Comparison of ENCODE assay signal across 13 mouse cellular contexts in the genomic region with DNA sequence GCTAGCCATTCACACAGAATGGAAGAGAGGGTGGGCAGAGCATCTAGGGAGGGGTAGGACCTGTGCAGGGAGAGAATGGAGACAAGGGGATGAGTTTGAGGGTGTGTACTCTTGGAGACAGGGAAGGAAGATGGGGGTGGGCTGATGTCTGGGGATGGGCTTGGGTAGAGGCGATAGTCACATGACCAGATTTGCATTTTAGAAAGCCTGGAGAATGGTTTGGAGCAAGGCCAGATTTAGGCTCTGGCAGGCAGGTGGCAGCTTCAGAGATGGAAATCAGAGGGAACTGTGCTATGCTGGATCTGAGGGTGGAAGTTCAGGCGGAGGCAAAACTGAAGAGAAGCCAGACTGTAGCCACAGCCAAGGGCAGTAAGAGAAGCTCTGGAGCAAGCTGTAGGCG. TPM values are rescaled to one million over a fixed set of nuclear protein-coding genes. Genes with fewer than 3 reads are reported as not detected.
A peak's percentile ranks its signal among the peaks of the same experiment; 100 is the strongest.
DNase-seq lines count a peak whose midpoint lies in the region; ATAC-seq and TF ChIP-seq lines count a peak whose summit lies in the region.
"Had no signal": no experiment of that assay in that cellular context is flagged by ENCODE, and none has a peak within 500 bp of the region (broad histone marks: within the 10 kb centered on the region; RNA-seq: fewer than 3 reads in every experiment).

No protein-coding gene starts in this region.

- peak overlapping the region; percentile 73 for H3K27ac ChIP-seq in forebrain, embryonic 12.5 days
- no peak overlapping the region for H3K27ac ChIP-seq in forebrain, embryonic 10.5 days
- peak overlapping the region; percentile 87 for H3K27ac ChIP-seq in ES-Bruce4 (ENCODE audit: insufficient read depth, low read length)
- H3K27ac ChIP-seq in forebrain, embryonic 15.5 days (replicated peaks) = peak overlapping the region; percentile 85
- no peak overlapping the region for H3K27ac ChIP-seq in midbrain, embryonic 11.5 days (ENCODE audit: low read depth, low read length)
- H3K27ac ChIP-seq: heart, adult 2 months; limb, embryonic 10.5 days; liver, embryonic 15.5 days had no signal

- H3K27me3 ChIP-seq in forebrain, embryonic 12.5 days = no peaks in the 10 kb centered on the region
- no peaks in the 10 kb centered on the region for H3K27me3 ChIP-seq in forebrain, embryonic 10.5 days (ENCODE audit: poor library complexity, severe bottlenecking)
- H3K27me3 ChIP-seq in ES-Bruce4 (ENCODE audit: control insufficient read depth, insufficient read depth, low read length, poor library complexity, severe bottlenecking) = no peaks in the 10 kb centered on the region
- no peaks in the 10 kb centered on the region for H3K27me3 ChIP-seq in forebrain, embryonic 15.5 days
- no peaks in the 10 kb centered on the region for H3K27me3 ChIP-seq in midbrain, embryonic 11.5 days (ENCODE audit: control insufficient read depth, insufficient read depth, low read length)
- H3K27me3 ChIP-seq: liver, embryonic 15.5 days; Patski had no signal

- TF ChIP-seq POLR2A in ES-Bruce4 (IDR thresholded peaks at IDR 0.05; ENCODE audit: insufficient read depth, low read length) = no peak

- DNase-seq in forebrain, embryonic 10.5 days (ENCODE audit: extremely low spot score, low spot score) = no peak
- DNase-seq in midbrain, embryonic 11.5 days (ENCODE audit: low spot score, missing footprints) = no peak
- DNase-seq in frontal cortex, postnatal 25 days (ENCODE audit: low spot score in 2 of 2) = no peak
- DNase-seq in lung, postnatal 36 days = no peak
- no peak for DNase-seq in testis, postnatal 14 days (ENCODE audit: low spot score)
- DNase-seq: heart, adult 2 months; kidney, adult 2 months had no signal

- ATAC-seq in forebrain, embryonic 12.5 days (ENCODE audit: low FRiP score) = peak; percentile 78
- ATAC-seq in forebrain, embryonic 15.5 days (replicated peaks) = peak; percentile 90
- peak; percentile 40; the same call in 1 of the 2 replicates for ATAC-seq in midbrain, embryonic 11.5 days (ENCODE audit: low FRiP score)
- ATAC-seq: Patski had no signal

- peaks cover 18% of the 10 kb centered on the region for H3K4me1 ChIP-seq in forebrain, embryonic 12.5 days
- peaks cover 22% of the 10 kb centered on the region for H3K4me1 ChIP-seq in forebrain, embryonic 10.5 days
- H3K4me1 ChIP-seq in ES-Bruce4 (ENCODE audit: control insufficient read depth, insufficient read depth, low read length) = peaks cover 19% of the 10 kb centered on the region
- H3K4me1 ChIP-seq in forebrain, embryonic 15.5 days = peaks cover 33% of the 10 kb centered on the region
- peaks cover 11% of the 10 kb centered on the region for H3K4me1 ChIP-seq in midbrain, embryonic 11.5 days (ENCODE audit: control insufficient read depth, insufficient read depth, low read length)
- H3K4me1 ChIP-seq: liver, embryonic 15.5 days had no signal

- peak overlapping the region; percentile 29; the same call in 1 of the 2 replicates for H3K9ac ChIP-seq in forebrain, embryonic 12.5 days
- no peak overlapping the region for H3K9ac ChIP-seq in ES-Bruce4 (ENCODE audit: low read depth, poor library complexity, severe bottlenecking)
- H3K9ac ChIP-seq in forebrain, embryonic 15.5 days (replicated peaks) = 0 out of 2 replicates have a peak overlapping the region, but pooled peaks have one; percentile 2
- H3K9ac ChIP-seq in midbrain, embryonic 11.5 days (ENCODE audit: low read length) = no peak overlapping the region
- H3K9ac ChIP-seq: liver, embryonic 15.5 days had no signal

- 51% methylated on average over 3 of the region's 3 CpGs for WGBS in forebrain, embryonic 12.5 days
- 65% methylated on average over 3 of the region's 3 CpGs for WGBS in forebrain, embryonic 10.5 days
- WGBS in forebrain, embryonic 15.5 days = 12% methylated on average over 3 of the region's 3 CpGs
- 54% methylated on average over 3 of the region's 3 CpGs for WGBS in midbrain, embryonic 11.5 days

- H3K9me3 ChIP-seq in forebrain, embryonic 12.5 days = no peaks in the 10 kb centered on the region
- H3K9me3 ChIP-seq in forebrain, embryonic 10.5 days = no peaks in the 10 kb centered on the region
- H3K9me3 ChIP-seq in ES-Bruce4 (replicated peaks; ENCODE audit: control insufficient read depth, insufficient read depth, low read length, poor library complexity, severe bottlenecking) = no peaks in the 10 kb centered on the region
- no peaks in the 10 kb centered on the region for H3K9me3 ChIP-seq in forebrain, embryonic 15.5 days
- H3K9me3 ChIP-seq in midbrain, embryonic 11.5 days (ENCODE audit: control insufficient read depth, low read length) = no peaks in the 10 kb centered on the region
- H3K9me3 ChIP-seq: limb, embryonic 10.5 days; liver, embryonic 15.5 days had no signal

- no peak for TF ChIP-seq CTCF in ES-Bruce4 (IDR thresholded peaks at IDR 0.05; ENCODE audit: low read depth, low read length)

- peaks cover 8% of the 10 kb centered on the region for H3K36me3 ChIP-seq in forebrain, embryonic 12.5 days (replicated peaks)
- no peaks in the 10 kb centered on the region; the same call in 1 of the 2 replicates for H3K36me3 ChIP-seq in forebrain, embryonic 10.5 days (replicated peaks)
- H3K36me3 ChIP-seq in ES-Bruce4 (ENCODE audit: control insufficient read depth, insufficient read depth, low read length, poor library complexity, severe bottlenecking) = no peaks in the 10 kb centered on the region
- 0 out of 2 replicates have a peak, but pooled peaks cover 6% of the 10 kb centered on the region for H3K36me3 ChIP-seq in forebrain, embryonic 15.5 days
- H3K36me3 ChIP-seq in midbrain, embryonic 11.5 days (ENCODE audit: control insufficient read depth, insufficient read depth, low read length) = no peaks in the 10 kb centered on the region

- no peak overlapping the region for H3K4me2 ChIP-seq in forebrain, embryonic 12.5 days
- no peak overlapping the region; the same call in 1 of the 2 replicates for H3K4me2 ChIP-seq in forebrain, embryonic 15.5 days (replicated peaks)
- no peak overlapping the region for H3K4me2 ChIP-seq in midbrain, embryonic 11.5 days
- H3K4me2 ChIP-seq: liver, embryonic 15.5 days had no signal

- peak; percentile 61; the same call in 1 of the 2 replicates for TF ChIP-seq EP300 in ES-Bruce4 (IDR thresholded peaks at IDR 0.05; ENCODE audit: insufficient read depth, low read depth, low read length)

- no peak overlapping the region for H3K4me3 ChIP-seq in forebrain, embryonic 12.5 days (replicated peaks)
- H3K4me3 ChIP-seq in forebrain, embryonic 10.5 days = no peak overlapping the region
- H3K4me3 ChIP-seq in ES-Bruce4 (ENCODE audit: low read depth, low read length) = no peak overlapping the region
- H3K4me3 ChIP-seq in forebrain, embryonic 15.5 days = no peak overlapping the region
- H3K4me3 ChIP-seq in midbrain, embryonic 11.5 days (ENCODE audit: low read depth, low read length) = no peak overlapping the region
- H3K4me3 ChIP-seq: heart, adult 2 months; limb, embryonic 10.5 days; liver, embryonic 15.5 days had no signal

RNA-seq across cellular contexts. Expression of a gene that starts 15.8 kb away (rescaled TPM):
- 30.6 and 31.3 TPM in 2 replicates for polyA plus RNA-seq in forebrain, embryonic 12.5 days (2016; fragmentation: Nextera tagmentation; extraction: Ambion mirVana)
- 18.3 and 19.1 TPM in 2 replicates for polyA plus RNA-seq in forebrain, embryonic 10.5 days (2016; fragmentation: Nextera tagmentation; extraction: Ambion mirVana)
- 42.7 and 52.9 TPM in 2 replicates for polyA plus RNA-seq in ES-Bruce4 (2011; ENCODE audit: insufficient read depth, insufficient read length, low read depth, missing spikeins)
- 31.3 and 33.2 TPM in 2 replicates for polyA plus RNA-seq in forebrain, embryonic 15.5 days (2015; fragmentation: Nextera tagmentation; extraction: Ambion mirVana)
- 22.4 and 22.7 TPM in 2 replicates for polyA plus RNA-seq in midbrain, embryonic 11.5 days (2014; fragmentation: Nextera tagmentation; extraction: Ambion mirVana)

RNA-seq across cellular contexts. Expression of a gene that starts 56.7 kb away (rescaled TPM):
- polyA plus RNA-seq in forebrain, embryonic 12.5 days (2016; fragmentation: Nextera tagmentation; extraction: Ambion mirVana) = 2.6 and 2.7 TPM in 2 replicates
- polyA plus RNA-seq in forebrain, embryonic 10.5 days (2016; fragmentation: Nextera tagmentation; extraction: Ambion mirVana) = 2.1 and 2.3 TPM in 2 replicates
- 19.5 and 32.8 TPM in 2 replicates for polyA plus RNA-seq in ES-Bruce4 (2011; ENCODE audit: insufficient read depth, insufficient read length, low read depth, missing spikeins)
- 9.8 and 10.6 TPM in 2 replicates for polyA plus RNA-seq in forebrain, embryonic 15.5 days (2015; fragmentation: Nextera tagmentation; extraction: Ambion mirVana)
- 0.62 and 1.1 TPM in 2 replicates for polyA plus RNA-seq in midbrain, embryonic 11.5 days (2014; fragmentation: Nextera tagmentation; extraction: Ambion mirVana)

Comparison
In these comparisons a context has a peak if more than half of its experiments do, and no peak if none do; other contexts are left out.
1. H3K27ac ChIP-seq: peak in forebrain, embryonic 12.5 days (single experiment), ES-Bruce4 (single experiment) and forebrain, embryonic 15.5 days (single experiment); none in forebrain, embryonic 10.5 days (single experiment) and midbrain, embryonic 11.5 days (single experiment).
2. ATAC-seq: peak in every context shown above with its lines; median percentile 90 in forebrain, embryonic 15.5 days; 78 in forebrain, embryonic 12.5 days; 40 in midbrain, embryonic 11.5 days.
3. H3K9ac ChIP-seq: peak in forebrain, embryonic 12.5 days (single experiment) and forebrain, embryonic 15.5 days (single experiment); none in ES-Bruce4 (single experiment) and midbrain, embryonic 11.5 days (single experiment).